Mouse (Mus musculus) adrenal gland, postnatal 14 days (tissue): ENCODE data around the gene Prss50. TPM values are rescaled to one million over a fixed set of nuclear protein-coding genes. Genes with fewer than 3 reads are reported as not detected.

Experiments used
- DNase-seq: peaks from one replicate; pipeline ENCODE4 v3.0.0; 2021; ENCODE audit warnings: mixed read lengths
- total RNA-seq: library from RNA; stranded (reverse); gene quantifications from 2 replicates; pipeline ENCODE4 v1.2.3, GENCODE M21; 2021

Gene Prss50
- total RNA-seq, 1 experiment from 2014 or later, result 0.37 TPM

DNA sequence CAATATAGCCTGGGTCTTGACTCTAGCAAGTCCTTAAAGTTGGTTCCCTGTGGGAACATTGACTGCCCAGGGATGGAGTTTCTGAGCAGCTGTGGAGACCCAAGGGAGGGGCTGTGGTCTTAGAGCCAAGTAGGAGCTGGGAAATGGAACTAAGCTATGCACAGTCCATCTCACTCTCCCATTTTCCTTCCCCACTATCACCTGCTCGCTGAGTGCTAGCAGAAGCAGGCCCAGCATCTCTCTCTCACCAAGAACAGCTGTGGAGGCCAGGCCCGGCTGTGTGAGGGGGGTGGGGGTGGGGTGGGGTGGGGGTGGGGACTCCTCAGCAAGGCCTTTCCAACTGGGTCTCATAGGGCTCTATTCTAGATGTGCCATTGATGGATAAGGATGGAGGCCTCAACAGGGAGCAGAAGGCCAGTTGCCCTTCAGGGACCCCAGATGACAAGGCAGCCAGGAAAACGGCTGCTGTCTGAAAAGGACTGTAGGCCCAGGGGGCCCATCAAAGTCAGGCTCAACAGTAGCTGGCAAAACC, 17.0 kb downstream of the Prss50 start:
- DNase-seq, result no peak

DNA sequence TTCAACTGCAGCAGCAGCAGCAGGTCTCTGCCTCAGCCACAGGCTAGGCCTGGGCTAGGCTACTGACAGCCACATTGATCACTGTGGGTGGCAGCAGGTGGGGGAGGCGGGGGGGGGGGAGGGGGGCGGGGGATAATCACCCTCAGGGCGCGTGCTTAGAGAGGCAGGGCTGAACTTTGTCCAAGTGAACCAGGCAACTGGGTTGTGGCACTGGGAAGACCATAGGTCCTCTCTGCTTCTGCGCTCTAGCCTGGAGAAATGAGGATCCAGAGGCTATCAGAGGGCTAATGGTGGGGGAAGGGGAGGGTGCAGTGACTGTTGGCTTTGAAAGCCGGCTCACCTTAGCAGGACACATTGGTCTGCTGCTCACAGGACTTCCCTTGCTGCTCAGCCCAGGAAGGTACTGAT, 17.5 kb downstream of the Prss50 start:
- no peak for DNase-seq

DNA sequence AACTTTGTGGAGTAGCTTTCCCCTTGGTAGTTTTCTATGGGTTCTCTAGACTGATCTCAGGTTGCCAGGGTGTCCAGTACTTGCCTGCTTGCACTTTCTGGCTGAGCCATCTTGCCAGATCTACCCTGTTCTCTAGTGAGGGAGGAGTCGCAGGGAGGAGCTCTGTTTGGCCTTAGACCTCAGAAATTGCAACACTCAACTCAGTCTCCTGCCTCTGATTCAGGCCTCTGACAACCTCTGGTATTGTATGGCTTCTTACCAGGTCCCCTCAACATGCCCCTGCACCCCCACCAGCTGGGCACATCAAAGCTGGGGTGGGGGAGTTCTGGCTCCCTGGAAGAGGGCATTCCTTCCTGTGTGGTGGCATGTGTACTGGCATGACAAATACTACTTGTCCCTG, 19.6 kb downstream of the Prss50 start:
- no peak for DNase-seq

DNA sequence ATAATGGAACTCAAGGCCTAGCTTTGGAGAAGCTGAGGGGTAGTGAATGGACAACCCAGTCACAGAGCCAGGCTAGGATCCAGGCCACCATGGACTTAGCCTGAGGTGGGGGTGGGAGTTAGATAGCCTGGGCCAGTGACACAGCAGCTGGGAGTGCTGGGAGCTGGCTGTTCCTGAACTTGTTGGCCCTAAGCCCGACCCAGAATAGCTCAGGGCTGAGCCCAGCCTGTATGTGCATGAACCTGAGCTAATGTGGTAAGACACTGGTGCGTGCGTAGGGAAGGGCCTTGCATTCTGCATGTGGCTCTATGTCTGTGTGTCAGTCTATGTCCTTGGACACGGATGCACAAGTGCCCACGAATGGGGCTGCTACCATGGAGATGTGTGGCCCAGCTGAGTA, 20.1 kb downstream of the Prss50 start:
- DNase-seq, result peak; percentile 79

DNA sequence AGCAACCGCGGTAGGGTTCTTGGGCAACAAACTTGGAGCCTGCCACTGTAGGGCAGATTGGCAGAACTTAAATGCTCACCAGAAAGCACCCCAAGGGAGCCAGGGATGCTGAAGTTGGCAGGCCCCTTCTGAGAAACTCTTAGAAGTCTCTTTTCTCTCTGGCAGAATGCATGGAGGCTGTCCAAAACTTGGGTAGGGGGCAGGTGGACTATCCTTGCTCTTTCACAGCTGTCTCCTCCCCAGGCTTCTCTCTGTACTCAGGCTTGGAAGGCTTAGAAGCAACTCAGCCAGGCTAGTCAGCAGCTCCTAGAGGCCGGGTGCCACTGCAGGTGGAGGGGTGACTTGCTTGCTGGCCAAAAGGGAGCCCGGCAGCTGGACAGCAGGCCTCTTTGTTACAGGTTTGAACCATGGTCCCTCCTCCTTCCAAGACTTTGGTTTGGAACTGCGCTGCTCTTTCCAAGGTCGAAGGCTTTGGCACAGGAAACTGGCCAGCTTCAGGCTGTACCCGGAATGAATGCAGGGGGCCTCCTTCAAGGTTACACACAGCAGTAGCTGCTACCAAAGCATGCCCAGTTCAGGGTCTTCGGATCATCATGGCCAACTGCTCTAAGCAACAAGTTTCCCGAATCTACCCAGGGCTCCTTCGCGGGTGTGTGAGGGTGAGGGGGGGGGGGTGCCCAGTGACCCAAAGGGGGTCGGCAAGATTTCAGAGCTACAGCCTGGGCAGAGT, 21.6 kb downstream of the Prss50 start, which contains the start of gene Als2cl:
Gene Als2cl, plus strand, starts transcription at position 680 of the 730 bp plus-strand sequence.
- DNase-seq, result peak; percentile 61

DNA sequence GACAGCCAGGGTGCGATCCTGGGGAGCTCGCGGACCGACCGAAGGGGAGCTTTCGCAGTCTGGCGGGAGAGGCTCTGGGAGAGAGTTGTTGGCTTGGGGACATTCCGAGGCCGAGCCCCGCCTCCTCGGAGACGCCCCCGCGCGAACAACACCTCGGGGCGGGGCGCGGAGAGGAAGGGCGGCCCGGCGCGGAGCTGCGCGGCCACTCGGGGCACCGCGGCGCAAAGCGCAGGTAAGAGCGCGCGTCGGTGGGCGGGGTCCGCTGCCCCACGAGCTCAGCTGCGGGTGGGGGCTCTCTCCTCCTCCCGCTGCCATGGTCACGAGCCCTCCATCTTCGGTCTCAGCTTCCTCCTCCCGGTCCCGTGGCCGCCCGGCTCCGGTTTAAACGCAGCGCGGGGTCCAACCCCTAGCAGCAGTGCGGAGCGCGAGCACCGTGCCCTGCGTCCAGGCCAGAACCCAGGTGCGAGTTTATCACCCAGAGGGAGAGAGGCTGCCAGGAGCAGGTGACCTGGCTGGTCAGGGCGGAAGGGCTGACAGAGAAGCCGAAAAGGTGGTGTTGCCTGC, 22.3 kb downstream of the Prss50 start, which contains the start of gene Tmie:
Gene Tmie, minus strand, starts transcription at position 116 of the 564 bp plus-strand sequence.
- DNase-seq, result peak; percentile 85

DNA sequence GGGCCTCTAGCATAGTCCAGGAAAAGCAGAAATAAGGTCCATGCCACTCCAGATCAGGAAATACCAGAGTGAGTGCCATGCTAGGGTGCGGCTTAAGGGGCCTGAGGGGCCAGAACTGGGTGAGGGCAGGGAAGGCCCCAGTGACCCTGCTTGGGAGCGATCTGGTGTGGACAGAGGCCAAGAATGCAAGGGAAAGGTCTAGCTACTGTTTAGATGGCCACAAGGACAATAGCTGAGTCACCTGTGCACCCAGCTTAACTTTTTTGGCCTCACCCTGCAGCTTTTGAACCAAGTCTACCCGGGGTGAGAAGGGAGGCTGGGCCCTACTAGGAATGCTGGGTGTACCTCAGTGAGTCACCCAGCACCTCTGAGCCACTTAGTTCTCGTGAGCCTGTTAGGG, 23.0 kb downstream of the Prss50 start:
- DNase-seq, result peak; percentile 38

DNA sequence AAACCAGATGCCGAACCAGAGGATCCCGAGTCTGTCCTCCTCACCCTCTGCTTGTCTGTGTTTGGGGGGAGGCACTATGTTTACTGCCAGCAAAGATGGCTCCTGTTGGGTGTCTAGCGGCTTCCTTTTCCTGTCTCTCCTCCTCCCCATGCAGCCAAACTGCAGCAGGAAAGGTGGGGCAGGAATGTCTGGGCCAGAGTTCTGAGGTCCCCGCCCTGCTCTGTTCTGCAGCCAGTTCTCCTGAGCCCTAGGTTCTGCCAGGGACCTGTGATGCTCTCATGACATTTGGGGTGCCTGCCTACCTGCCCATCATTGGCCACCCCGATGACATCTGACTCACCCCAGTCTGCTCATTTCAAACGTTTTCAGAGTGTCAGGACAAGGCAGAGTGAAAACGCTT, 24.2 kb downstream of the Prss50 start:
- peak; percentile 41 for DNase-seq

DNA sequence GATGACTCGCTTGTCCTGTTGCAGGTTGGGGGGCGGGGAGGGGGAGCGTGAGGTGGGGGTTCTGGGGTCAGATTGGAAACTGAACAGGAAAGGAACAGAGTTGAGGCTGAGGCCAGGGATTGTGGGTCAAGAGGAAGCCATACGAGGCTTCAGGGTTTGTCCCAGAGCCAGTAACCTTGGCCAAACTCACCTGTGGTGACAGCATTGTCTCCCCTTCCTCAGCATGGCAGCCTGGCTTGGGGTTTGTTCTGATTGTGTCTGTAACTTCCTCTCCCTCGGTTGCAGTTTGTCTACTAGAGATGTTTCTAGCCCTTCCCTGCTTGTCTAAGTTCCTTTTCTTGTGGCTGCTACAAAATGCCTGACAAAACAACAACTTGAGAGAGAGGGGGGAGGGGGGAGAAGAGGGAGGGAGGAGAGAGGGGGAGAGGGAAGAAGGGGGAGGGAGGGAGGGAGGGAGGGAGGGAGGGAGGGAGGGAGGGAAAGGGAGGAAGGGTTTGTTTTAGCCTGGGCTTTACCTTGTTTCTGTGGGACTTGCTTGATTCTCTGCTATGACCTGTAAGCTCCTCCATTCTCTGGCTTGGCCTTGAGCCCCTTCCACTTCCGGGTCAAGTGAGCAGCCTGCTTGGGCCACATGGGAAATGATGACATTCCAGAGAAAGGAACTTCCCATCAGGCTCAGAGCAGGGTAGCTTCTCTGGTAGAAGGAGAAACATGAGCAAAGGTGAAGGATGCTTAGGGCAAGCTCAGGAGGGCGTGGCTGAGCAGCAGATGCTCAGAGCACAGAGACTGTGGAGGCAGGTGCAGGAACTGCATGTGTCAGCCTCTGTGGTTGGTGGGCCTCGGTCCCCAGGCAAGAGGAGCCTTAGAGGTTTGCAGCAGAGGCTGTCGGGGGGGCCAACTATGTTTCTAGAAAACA, 29.9 kb downstream of the Prss50 start:
- no peak for DNase-seq

DNA sequence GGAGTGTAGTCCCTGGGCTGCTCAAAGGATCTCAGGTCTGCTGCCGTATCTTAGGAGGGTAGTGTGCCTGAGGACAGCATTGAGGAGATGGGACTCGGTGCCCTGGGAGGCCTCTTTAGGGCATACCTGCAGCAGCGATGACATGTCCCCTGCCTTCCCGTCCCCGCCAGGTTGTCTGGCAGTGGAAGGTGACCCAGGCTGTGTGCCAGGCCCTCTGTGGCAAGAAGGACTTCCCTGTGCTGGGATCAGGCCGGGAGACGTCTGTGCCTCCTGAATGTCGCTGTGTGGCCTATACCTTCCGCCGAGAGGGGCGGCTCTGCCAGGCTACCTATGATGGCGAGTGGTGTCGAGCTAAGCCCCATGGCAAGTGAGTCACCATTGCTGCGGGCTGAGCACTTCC, 31.2 kb downstream of the Prss50 start:
- DNase-seq, result no peak

DNA sequence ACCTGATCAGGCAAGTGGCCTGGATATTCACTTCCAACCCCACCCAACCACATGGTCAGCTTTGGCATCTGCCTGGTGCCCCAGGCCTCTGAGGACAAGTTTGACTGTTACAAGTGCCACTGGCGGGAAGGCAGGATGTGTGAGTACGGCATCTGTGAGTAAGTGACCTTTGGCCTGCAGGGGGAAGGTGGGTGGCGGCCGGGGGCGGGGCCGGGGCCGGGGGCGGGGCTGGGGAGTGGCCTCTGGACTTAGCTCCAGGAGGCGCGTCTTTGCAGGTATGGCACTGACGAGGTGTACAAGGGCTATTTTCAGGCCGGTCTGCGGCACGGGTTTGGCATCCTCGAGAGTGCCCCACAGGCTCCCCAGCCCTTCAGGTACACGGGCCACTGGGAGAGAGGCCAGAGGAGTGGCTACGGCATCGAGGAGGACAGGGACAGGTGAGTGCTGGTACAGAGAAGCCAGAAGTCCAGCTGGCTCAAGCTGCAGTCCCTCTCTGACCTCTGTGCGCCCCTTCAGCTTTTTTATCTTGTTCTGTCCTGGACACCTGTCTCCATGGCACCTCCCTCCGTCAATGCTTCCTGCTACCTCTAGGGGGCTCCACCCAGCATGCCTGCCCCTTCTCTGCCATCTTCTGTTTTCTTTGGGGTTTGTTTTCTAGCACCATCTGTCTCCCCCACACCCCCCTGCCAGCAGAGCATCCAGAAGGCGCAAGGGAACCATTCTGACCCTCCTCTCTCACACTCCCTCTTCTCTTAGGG, 32.4 kb downstream of the Prss50 start:
- DNase-seq, result no peak

DNA sequence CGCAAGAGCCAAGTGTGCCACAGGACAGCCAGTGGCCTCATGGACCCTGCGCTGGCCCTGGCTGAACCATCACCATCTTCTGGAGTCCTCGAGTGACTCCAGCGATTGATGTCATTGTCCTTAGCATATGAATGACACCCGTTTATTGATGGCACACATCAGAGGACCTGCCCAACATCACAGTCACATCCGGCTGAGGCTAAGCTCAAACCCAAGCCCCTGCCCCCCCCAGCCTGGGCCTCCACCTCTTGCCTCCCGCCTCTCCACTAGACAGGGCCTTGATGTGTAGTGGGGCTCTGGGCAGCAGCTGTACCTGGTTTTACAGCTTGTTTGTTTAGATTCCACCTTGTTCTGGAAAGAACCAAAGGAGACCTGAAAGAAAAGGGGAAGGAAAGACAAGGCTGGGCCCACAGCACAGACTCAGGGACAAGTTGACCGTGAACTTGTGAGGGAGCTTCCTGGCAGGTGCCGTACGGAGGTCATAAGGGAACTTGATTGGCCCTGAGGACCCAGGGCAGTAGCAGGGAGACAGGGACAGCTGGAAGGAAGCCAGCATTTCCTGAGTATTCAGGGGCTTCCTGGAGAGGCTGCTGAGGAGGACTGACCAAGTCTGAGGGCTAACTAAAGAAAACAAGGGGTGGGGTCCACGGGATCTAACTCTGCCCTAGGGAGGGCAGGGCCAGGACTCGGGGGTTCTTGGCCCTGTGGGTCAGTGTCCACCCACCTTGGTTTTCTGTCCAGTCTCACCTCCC, 33.5 kb downstream of the Prss50 start:
- DNase-seq, result no peak

DNA sequence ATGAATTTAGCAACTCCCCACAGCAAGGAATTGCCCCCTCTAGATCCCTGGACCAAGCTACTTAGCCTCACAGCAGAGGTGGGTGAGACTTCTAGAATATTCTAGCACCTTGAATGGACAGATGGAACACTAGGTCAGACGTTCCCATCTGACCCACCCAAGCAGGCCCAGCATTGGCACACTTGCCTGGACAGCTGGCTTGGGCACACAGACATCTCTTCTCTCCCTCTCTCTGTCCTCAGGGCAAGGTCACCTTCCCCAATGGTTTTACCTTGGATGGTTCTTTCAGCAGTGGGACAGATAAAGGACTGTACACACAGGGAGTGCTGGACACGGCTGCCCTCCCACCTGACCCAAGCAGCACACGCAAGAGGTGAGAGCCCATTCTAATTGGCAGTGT, 34.8 kb downstream of the Prss50 start:
- no peak for DNase-seq

DNA sequence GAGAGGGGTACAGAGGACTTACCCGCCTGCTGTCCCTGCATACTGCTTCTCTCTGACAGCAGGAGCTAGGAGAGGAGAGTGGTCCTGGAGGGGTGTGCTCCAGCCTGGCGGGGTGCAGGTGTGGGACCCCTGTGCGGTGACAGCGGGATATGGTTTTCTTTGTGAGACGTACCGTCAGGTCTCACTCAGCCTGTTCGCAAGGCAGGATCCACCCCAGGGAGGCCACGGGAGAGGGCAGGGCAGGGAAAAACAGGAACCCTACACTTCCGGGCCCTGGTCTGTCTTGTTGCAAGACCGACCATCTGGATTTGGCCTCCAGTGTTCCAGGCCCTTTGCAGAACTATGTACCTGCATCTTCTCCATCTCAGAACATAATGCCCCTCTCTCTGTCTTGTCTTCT, 35.7 kb downstream of the Prss50 start:
- no peak for DNase-seq

DNA sequence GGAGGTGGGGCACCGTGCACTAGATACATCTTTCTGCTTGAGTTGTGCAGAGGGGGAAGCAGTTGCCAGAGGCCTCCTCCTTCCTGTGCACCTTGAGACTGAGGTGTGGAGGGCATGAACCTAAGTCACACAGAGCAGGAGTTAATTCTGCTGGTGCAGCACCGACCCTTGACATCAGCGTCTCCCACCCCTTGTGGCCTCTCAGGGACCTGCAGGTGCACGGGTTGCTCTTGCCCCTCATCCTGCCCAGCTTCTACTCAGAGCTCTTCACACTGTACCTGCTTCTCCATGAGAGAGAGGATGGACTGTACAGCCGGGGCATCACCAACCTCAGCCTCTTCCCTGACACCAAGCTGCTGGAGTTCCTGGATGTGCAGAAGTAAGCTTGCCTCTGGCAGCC, 37.7 kb downstream of the Prss50 start:
- no peak for DNase-seq

DNA sequence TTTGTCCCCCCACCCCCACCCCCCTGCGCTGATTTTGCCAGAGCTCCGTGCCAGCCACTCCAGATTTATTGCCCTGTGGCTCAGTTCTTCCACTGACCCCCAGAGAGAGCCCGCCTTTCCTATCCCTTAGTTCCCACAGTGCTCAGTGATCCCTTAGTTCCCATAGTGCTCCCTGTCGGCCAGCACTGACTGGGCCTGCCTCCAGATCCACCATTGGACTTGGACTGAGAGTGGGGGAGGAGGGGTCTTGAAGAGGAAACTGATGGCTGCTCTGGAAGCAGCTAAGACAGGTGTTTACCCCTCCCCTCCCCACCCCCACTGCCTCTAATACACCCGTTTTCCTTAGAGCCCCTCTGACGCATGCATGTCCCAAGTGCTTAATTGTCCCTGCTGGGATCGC, 38.2 kb downstream of the Prss50 start:
- no peak for DNase-seq

DNA sequence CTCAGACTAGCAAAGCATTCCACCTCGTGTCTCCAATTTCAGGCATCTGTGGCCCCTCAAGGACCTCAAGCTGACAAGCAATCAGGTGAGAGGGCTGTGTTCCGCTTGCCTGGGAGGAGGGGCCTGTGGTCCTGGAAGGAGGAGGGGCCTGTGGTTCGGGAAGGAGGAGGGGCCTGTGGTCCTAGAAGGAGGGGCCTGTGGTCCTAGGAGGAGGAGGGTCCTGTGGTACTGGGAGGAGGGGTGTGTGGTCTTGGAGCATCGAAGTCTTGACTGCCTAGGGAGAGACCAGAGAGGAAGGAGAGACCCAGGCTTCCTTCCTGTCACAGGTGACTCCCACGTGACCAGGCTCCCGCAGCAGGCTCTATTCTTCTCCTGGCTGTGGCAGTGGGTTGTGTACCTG, 38.8 kb downstream of the Prss50 start:
- no peak for DNase-seq

DNA sequence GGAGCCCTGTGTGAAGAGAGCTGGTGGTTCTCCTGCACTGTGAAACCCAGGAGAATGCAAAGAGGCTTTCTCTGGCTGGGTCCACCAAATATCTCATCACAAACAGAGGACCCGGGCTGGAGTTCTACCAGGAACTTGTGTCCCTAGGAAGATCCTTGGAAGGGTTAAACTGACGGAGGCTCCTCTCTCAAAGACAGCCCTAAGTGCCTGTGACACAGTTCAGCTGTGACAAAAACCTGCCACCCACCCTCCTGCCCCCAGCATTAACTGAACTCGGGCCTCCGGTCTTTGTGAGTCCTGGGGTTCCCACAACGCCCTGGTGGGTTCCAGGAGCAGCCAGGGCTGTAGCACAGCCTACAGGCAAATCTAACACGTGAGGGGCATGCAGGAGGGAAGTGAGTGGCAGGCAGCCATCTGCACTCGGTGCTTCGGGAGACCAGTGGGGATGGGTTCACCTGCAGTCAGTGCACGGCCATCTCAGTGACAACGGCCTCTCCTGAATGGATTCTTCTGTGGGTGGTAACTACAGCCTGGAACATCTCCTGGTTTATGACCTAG, 41.8 kb downstream of the Prss50 start:
- DNase-seq, result no peak

DNA sequence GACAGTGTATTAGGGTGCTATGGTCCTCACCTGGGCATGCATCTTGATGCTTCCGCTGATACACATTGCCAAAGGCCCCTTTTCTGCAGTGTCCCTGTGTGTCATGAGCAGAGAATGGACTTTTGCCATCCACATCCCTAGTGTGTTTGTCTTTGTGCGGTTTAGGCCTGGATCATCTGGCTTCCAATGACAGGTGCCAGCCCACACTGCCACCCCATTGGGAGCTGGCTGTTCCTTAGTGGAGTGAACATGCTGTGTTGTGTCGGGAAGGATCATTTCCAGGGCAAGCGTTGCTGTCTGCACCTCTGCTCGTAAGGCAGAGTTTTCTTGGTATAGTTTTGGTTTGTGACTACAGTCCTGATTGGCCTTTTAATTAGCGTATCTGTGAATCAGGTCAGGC, 43.4 kb downstream of the Prss50 start:
- DNase-seq, result no peak

DNA sequence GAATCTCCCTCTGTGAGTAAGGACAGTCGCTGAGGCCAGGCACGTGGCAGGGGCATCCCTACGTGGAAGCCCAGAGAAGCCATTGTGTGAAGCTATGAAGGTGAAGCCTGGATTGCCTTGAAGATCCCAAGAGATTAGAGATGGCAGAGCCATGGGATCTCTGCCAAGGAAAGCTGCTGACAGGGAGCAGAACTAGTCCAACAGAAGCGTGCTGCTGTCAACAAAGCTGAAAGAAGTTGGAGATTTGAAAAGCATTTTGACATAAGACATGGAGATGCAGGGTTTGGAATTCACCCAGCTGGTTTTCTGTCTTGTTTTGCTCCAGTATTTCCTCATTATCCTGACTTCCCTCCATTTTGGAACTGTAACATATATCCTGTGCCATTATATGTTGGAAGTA, 44.5 kb downstream of the Prss50 start:
- DNase-seq, result peak; percentile 42
